Mouse (Mus musculus): ENCODE measurements around the gene Cdkl4.
A peak's percentile ranks its signal among the peaks of the same experiment; 100 is the strongest.

Cdkl4 gene

GRCm38 (mm10) chr17:80480855-80481224 is 96.8 kb downstream of the Cdkl4 start:
- no peak for DNase-seq (ENCODE audit: low read depth in 1 of 2, low spot score in 2 of 2)

- DNase-seq (ENCODE audit: low read depth in 1 of 2, low spot score in 2 of 2), result peak; percentile 67 to 83
Measured at GRCm38 (mm10) chr17:80480031-80480854, 97.4 kb downstream of the Cdkl4 start, which contains the start of gene Sos1. Gene Sos1 (minus strand): TSS chr17:80480453.

- DNase-seq (ENCODE audit: low read depth in 1 of 2, low spot score in 2 of 2), result peak in 1 of 2 experiments; percentile 18
Measured at GRCm38 (mm10) chr17:80479295-80480030, 98.2 kb downstream of the Cdkl4 start.

GRCm38 (mm10) chr17:80477679-80478078 is 99.9 kb downstream of the Cdkl4 start:
- no peak for DNase-seq (ENCODE audit: low read depth in 1 of 2, low spot score in 2 of 2)

GRCm38 (mm10) chr17:80476496-80476895 is 101.1 kb downstream of the Cdkl4 start:
- no peak for DNase-seq (ENCODE audit: low read depth in 1 of 2, low spot score in 2 of 2)
